Mouse (Mus musculus) embryonic fibroblast, embryonic 13.5 days (primary cell): ENCODE measurements around the gene Tmem108.

Experiments
- CTCF ChIP-seq: IDR thresholded peaks from 2 replicates; pipeline ENCODE4 v1.5.1; 2011; ENCODE audit warnings: mild to moderate bottlenecking, control low read depth, low read length, moderate library complexity, borderline replicate concordance; ENCODE audit not compliant: insufficient read depth
- POLR2A ChIP-seq: IDR thresholded peaks from 2 replicates; pipeline ENCODE4 v1.6.1; 2011; ENCODE audit warnings: low read depth, mild to moderate bottlenecking, control low read depth, low read length, moderate library complexity

DNA sequence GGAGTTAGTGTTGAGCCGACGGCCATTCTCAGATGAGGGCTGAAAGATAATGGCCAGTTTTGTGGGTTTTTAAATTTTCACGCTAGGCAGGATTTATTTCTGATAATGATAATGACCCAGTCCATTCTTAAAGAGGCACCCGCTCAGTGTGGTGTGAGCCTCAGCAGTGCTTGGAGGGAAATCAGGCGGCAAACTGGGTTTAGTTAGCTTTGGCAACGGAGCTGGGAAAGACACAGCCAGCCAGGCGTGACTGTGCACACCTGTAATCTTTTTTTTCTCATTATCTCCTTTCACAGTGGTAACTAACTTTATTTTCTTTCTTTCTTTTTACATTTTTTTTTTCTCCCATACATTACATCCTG lies 317.8 kb downstream of the Tmem108 start:
- TF ChIP-seq POLR2A (no peak), CTCF (no peak)
